Mouse (Mus musculus) MEL (cell line): ENCODE measurements around the gene Steap3. TPM values are rescaled to one million over a fixed set of nuclear protein-coding genes. Genes with fewer than 3 reads are reported as not detected.
A peak's percentile ranks its signal among the peaks of the same experiment; 100 is the strongest.

Experiments
- DNase-seq: peaks from one replicate; pipeline ENCODE4 v3.0.0; 2011; ENCODE audit warnings: low read depth, low spot score
- H3K27ac ChIP-seq: 2 replicates; pipeline ENCODE4 v1.5.1; 2012; ENCODE audit warnings: low read depth, mild to moderate bottlenecking, control low read depth, low read length, moderate library complexity; ENCODE audit not compliant: control insufficient read depth
- H3K27me3 ChIP-seq, 2 experiments: fragments of 150-350 bp in 1 of 2; sonication (generic) in 1 of 2; 2 replicates each; pipeline ENCODE4 v1.6.1; 2012; ENCODE audit warnings: low read length in 2 of 2, mild to moderate bottlenecking in 2 of 2, improper control_type of control experiment in 1 of 2, moderate library complexity in 1 of 2; ENCODE audit not compliant: insufficient read depth in 2 of 2, control insufficient read depth in 1 of 2
- H3K36me3 ChIP-seq, 2 experiments: 2 replicates each; pipeline ENCODE4 v1.6.1; 2012 to 2014; ENCODE audit warnings: low read length in 2 of 2, improper control_type of control experiment in 1 of 2, inconsistent platforms in 1 of 2, mild to moderate bottlenecking in 1 of 2; ENCODE audit not compliant: insufficient read depth in 2 of 2, control insufficient read depth in 1 of 2
- H3K4me1 ChIP-seq, 2 experiments: fragments of 150-350 bp in 1 of 2; sonication (generic) in 1 of 2; 2 replicates each; pipeline ENCODE4 v1.6.1; 2012; ENCODE audit warnings: low read length in 2 of 2, improper control_type of control experiment in 1 of 2, mild to moderate bottlenecking in 1 of 2; ENCODE audit not compliant: insufficient read depth in 2 of 2, control insufficient read depth in 1 of 2
- H3K4me3 ChIP-seq, 2 experiments: fragments of 150-350 bp in 1 of 2; sonication (generic) in 1 of 2; 2 replicates each; pipeline ENCODE4 v1.5.1; 2012; ENCODE audit warnings: low read depth in 2 of 2, low read length in 2 of 2, mild to moderate bottlenecking in 2 of 2, moderate library complexity in 2 of 2, control low read depth in 1 of 2, improper control_type of control experiment in 1 of 2; ENCODE audit not compliant: control insufficient read depth in 1 of 2, insufficient read depth in 1 of 2
- H3K79me2 ChIP-seq: 2 replicates; pipeline ENCODE4 v1.6.1; 2012; ENCODE audit warnings: mild to moderate bottlenecking, low read length, moderate library complexity; ENCODE audit not compliant: control insufficient read depth, poor library complexity, insufficient read depth
- H3K9ac ChIP-seq: 2 replicates; pipeline ENCODE4 v1.6.1; 2012; ENCODE audit warnings: low read depth, mild to moderate bottlenecking, control low read depth, low read length, moderate library complexity; ENCODE audit not compliant: control insufficient read depth, poor library complexity, severe bottlenecking
- H3K9me3 ChIP-seq: fragments of 150-350 bp; sonication (generic); replicated peaks from 2 replicates; pipeline ENCODE4 v1.6.1; 2012; ENCODE audit warnings: mild to moderate bottlenecking, low read length, improper control_type of control experiment, moderate library complexity; ENCODE audit not compliant: insufficient read depth
- CHD1 ChIP-seq: IDR thresholded peaks from 2 replicates; pipeline ENCODE4 v1.6.1; 2012; ENCODE audit warnings: low read depth, mild to moderate bottlenecking, inconsistent platforms, low read length, improper control_type of control experiment
- CHD2 ChIP-seq: IDR thresholded peaks from 2 replicates; pipeline ENCODE4 v1.6.1; 2011; ENCODE audit warnings: low read length, improper control_type of control experiment
- CTCF ChIP-seq, 3 experiments: IDR thresholded peaks in 2 of 3; conservative IDR thresholded peaks in 1 of 3; 2 replicates each; pipeline ENCODE4 v1.5.1; 2011 to 2012; ENCODE audit warnings: low read length in 3 of 3, low read depth in 2 of 3, mild to moderate bottlenecking in 2 of 3, improper control_type of control experiment in 1 of 3, inconsistent platforms in 1 of 3, mixed read lengths in 1 of 3, moderate library complexity in 1 of 3; ENCODE audit not compliant: control insufficient read depth in 1 of 3, insufficient read depth in 1 of 3, poor library complexity in 1 of 3, severe bottlenecking in 1 of 3
- E2F4 ChIP-seq: IDR thresholded peaks from 2 replicates; pipeline ENCODE4 v1.6.1; 2011; ENCODE audit warnings: low read depth, low read length, improper control_type of control experiment, borderline replicate concordance
- ELF1 ChIP-seq: IDR thresholded peaks from 2 replicates; pipeline ENCODE4 v1.6.1; 2014; ENCODE audit warnings: low read depth, mild to moderate bottlenecking, inconsistent platforms, low read length, improper control_type of control experiment, moderate library complexity
- EP300 ChIP-seq, 2 experiments: IDR thresholded peaks; 2 replicates each; pipeline ENCODE4 v1.6.1; 2011; ENCODE audit warnings: improper control_type of control experiment in 2 of 2, low read length in 2 of 2, low read depth in 1 of 2, mild to moderate bottlenecking in 1 of 2
- ETS1 ChIP-seq: IDR thresholded peaks from 2 replicates; pipeline ENCODE4 v1.6.1; 2012; ENCODE audit warnings: low read depth, mild to moderate bottlenecking, inconsistent platforms, low read length, improper control_type of control experiment, moderate library complexity
- GABPA ChIP-seq: IDR thresholded peaks from 2 replicates; pipeline ENCODE4 v1.6.1; 2012; ENCODE audit warnings: low read depth, mild to moderate bottlenecking, inconsistent platforms, low read length, improper control_type of control experiment, moderate library complexity
- GATA1 ChIP-seq: IDR thresholded peaks from 2 replicates; pipeline ENCODE4 v1.6.1; 2011; ENCODE audit warnings: low read depth, low read length, improper control_type of control experiment
- HCFC1 ChIP-seq: IDR thresholded peaks from 2 replicates; pipeline ENCODE4 v1.6.1; 2012; ENCODE audit warnings: low read depth, mild to moderate bottlenecking, inconsistent platforms, low read length, improper control_type of control experiment, moderate library complexity
- MAFK ChIP-seq: IDR thresholded peaks from 2 replicates; pipeline ENCODE4 v1.6.1; 2011; ENCODE audit warnings: low read depth, mild to moderate bottlenecking, low read length, improper control_type of control experiment, borderline replicate concordance
- MAX ChIP-seq: IDR thresholded peaks from 2 replicates; pipeline ENCODE4 v1.6.1; 2011; ENCODE audit warnings: low read length, improper control_type of control experiment
- MAZ ChIP-seq: IDR thresholded peaks from 2 replicates; pipeline ENCODE4 v1.6.1; 2012; ENCODE audit warnings: low read depth, mild to moderate bottlenecking, inconsistent platforms, low read length, improper control_type of control experiment
- MXI1 ChIP-seq: IDR thresholded peaks from 2 replicates; pipeline ENCODE4 v1.6.1; 2011; ENCODE audit warnings: mild to moderate bottlenecking, low read depth, low read length, improper control_type of control experiment
- MYB ChIP-seq: IDR thresholded peaks from 2 replicates; pipeline ENCODE4 v1.6.1; 2011; ENCODE audit warnings: mild to moderate bottlenecking, low read depth, low read length, improper control_type of control experiment
- MYC ChIP-seq: IDR thresholded peaks from 2 replicates; pipeline ENCODE4 v1.6.1; 2011; ENCODE audit warnings: low read depth, mild to moderate bottlenecking, low read length, improper control_type of control experiment, moderate library complexity
- NELFE ChIP-seq: IDR thresholded peaks from 2 replicates; pipeline ENCODE4 v1.6.1; 2011; ENCODE audit warnings: low read depth, low read length, improper control_type of control experiment
- NRF1 ChIP-seq: IDR thresholded peaks from 2 replicates; pipeline ENCODE4 v1.6.1; 2014; ENCODE audit warnings: low read depth, mild to moderate bottlenecking, inconsistent platforms, low read length, improper control_type of control experiment, moderate library complexity; ENCODE audit not compliant: poor library complexity, insufficient read depth, severe bottlenecking
- POLR2A ChIP-seq, 2 experiments: IDR thresholded peaks; 2 replicates each; pipeline ENCODE4 v1.6.1; 2011 to 2012; ENCODE audit warnings: low read length in 2 of 2, mild to moderate bottlenecking in 2 of 2, control low read depth in 1 of 2, improper control_type of control experiment in 1 of 2, low read depth in 1 of 2, moderate library complexity in 1 of 2; ENCODE audit not compliant: control insufficient read depth in 1 of 2, insufficient read depth in 1 of 2, poor library complexity in 1 of 2
- POLR2AphosphoS2 ChIP-seq: IDR thresholded peaks from 2 replicates; pipeline ENCODE4 v1.6.1; 2011; ENCODE audit warnings: low read length, improper control_type of control experiment
- POLR2AphosphoS5 ChIP-seq: IDR thresholded peaks from 2 replicates; pipeline ENCODE4 v1.6.1; 2012; ENCODE audit warnings: low read depth, borderline replicate concordance, mild to moderate bottlenecking, inconsistent platforms, low read length, moderate library complexity, mixed read lengths
- RAD21 ChIP-seq: IDR thresholded peaks from 2 replicates; pipeline ENCODE4 v1.6.1; 2011; ENCODE audit warnings: mild to moderate bottlenecking, low read depth, low read length, improper control_type of control experiment
- SIN3A ChIP-seq: IDR thresholded peaks from 2 replicates; pipeline ENCODE4 v1.6.1; 2012; ENCODE audit warnings: low read length, improper control_type of control experiment, inconsistent platforms
- SMC3 ChIP-seq: IDR thresholded peaks from 2 replicates; pipeline ENCODE4 v1.6.1; 2011; ENCODE audit warnings: low read depth, low read length, improper control_type of control experiment
- TAL1 ChIP-seq: IDR thresholded peaks from 2 replicates; pipeline ENCODE4 v1.6.1; 2012; ENCODE audit warnings: mild to moderate bottlenecking, inconsistent platforms, low read length, moderate library complexity, mixed read lengths
- TCF12 ChIP-seq: IDR thresholded peaks from 2 replicates; pipeline ENCODE4 v1.6.1; 2014; ENCODE audit warnings: low read depth, mild to moderate bottlenecking, inconsistent platforms, low read length, improper control_type of control experiment, moderate library complexity
- USF2 ChIP-seq, 2 experiments: IDR thresholded peaks; 2 replicates each; pipeline ENCODE4 v1.6.1; 2011 to 2012; ENCODE audit warnings: improper control_type of control experiment in 2 of 2, low read length in 2 of 2, borderline replicate concordance in 1 of 2, inconsistent platforms in 1 of 2, low read depth in 1 of 2, mild to moderate bottlenecking in 1 of 2; ENCODE audit not compliant: insufficient read depth in 1 of 2
- ZC3H11A ChIP-seq: IDR thresholded peaks from 2 replicates; pipeline ENCODE4 v1.6.1; 2012; ENCODE audit warnings: low read depth, mild to moderate bottlenecking, inconsistent platforms, low read length, improper control_type of control experiment
- ZKSCAN1 ChIP-seq: IDR thresholded peaks from 2 replicates; pipeline ENCODE4 v1.6.1; 2012; ENCODE audit warnings: low read depth, mild to moderate bottlenecking, inconsistent platforms, low read length, improper control_type of control experiment, moderate library complexity
- ZMIZ1 ChIP-seq: IDR thresholded peaks from 2 replicates; pipeline ENCODE4 v1.6.1; 2012; ENCODE audit warnings: low read depth, mild to moderate bottlenecking, inconsistent platforms, low read length, improper control_type of control experiment, moderate library complexity
- polyA plus RNA-seq, 2 experiments: library from polyadenylated mRNA; stranded (reverse) in 1 of 2; unstranded in 1 of 2; fragments of >175 nt in 1 of 2; fragments of >200 nt in 1 of 2; gene quantifications; 2 replicates each; pipeline versions ENCODE4 v1.2.1 to v1.2.4; 2012; ENCODE audit warnings: low replicate concordance in 2 of 2, low read depth in 1 of 2; ENCODE audit not compliant: insufficient read length in 2 of 2, insufficient read depth in 1 of 2, missing spikeins in 1 of 2
- total RNA-seq: library from RNA; depleted of rRNA; stranded (reverse); fragments of 300-350 nt; gene quantifications from 2 replicates; pipeline ENCODE4 v1.2.3, GENCODE M21; 2012

The Steap3 gene
- total and polyA plus RNA-seq, 3 experiments: 50.2 to 101 (median 98.2) TPM

DNA sequence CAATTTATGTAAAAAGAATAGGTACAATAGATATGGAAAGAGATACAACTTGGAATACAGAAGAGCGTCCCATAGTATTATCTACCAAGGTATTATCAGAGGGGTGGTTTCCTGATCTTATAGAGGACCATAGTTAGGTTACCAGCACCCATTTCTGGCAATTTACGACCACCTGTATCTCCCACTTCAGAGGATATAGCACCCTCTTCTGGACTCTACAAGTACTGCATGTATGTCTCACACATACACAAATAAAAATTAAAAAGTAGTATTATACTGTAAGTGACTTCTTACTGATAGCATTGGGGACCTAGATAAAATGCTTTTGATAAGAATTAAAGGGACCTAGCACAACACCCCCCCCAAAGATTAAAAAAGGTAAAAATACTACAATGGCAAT lies 24.4 kb upstream of the Steap3 start:
- H3K4me1 ChIP-seq: peaks cover 0 to 4% of the 10 kb centered on the region in 2 experiments; a peak in 1 of 4 replicates
- H3K9ac ChIP-seq: no peak overlapping the region
- peak; percentile 46; the same call in 1 of the 2 replicates for TF ChIP-seq ZC3H11A
- TF ChIP-seq RAD21: peak; percentile 60
- TF ChIP-seq E2F4: no peak
- TF ChIP-seq CTCF (IDR thresholded peaks at IDR 0.05 in 2 of 3, conservative IDR thresholded peaks at IDR 0.05 in 1 of 3; ENCODE audit: control insufficient read depth in 1 of 3, insufficient read depth in 1 of 3, low read depth in 2 of 3, low read length in 3 of 3, poor library complexity in 1 of 3, severe bottlenecking in 1 of 3): peak in 2 of 3 experiments; percentile 35 to 55; a peak in 3 of 6 replicates
- peak; percentile 55 for TF ChIP-seq SMC3
- peak; percentile 35 for DNase-seq
- H3K9me3 ChIP-seq: no peaks in the 10 kb centered on the region
- H3K27me3 ChIP-seq: peaks cover 0 to 2% of the 10 kb centered on the region in 2 experiments; a peak in 2 of 4 replicates
- H3K27ac ChIP-seq: no peak overlapping the region
- no peak overlapping the region for H3K4me3 ChIP-seq
- H3K36me3 ChIP-seq: no peaks in the 10 kb centered on the region
- no peaks in the 10 kb centered on the region for H3K79me2 ChIP-seq

DNA sequence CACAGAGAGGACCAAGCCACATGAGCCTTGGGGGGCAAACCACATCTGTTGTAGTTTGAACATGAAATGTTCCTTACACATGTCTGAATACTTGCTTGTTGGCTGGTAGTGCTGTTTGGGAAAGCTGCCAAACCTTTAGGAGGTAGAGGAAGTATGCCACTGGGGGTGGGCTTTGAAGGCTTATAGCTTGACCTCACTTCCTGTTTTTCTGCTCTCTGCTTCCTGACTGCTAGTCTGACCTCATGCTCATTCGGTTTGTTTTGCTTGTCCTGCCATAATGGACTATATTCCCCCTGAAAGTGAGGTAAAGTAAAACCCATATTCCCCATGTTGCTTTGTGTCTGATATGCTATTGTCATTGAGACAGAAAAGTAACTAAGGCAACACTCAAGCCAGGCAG lies 21.3 kb upstream of the Steap3 start:
- no peak overlapping the region for H3K27ac ChIP-seq
- peak overlapping the region; percentile 10; the same call in 1 of the 2 replicates for H3K9ac ChIP-seq
- peak; percentile 89 for DNase-seq
- no peaks in the 10 kb centered on the region for H3K27me3 ChIP-seq
- H3K4me3 ChIP-seq: peak overlapping the region; percentile 11 to 41
- H3K79me2 ChIP-seq: no peaks in the 10 kb centered on the region
- no peaks in the 10 kb centered on the region for H3K9me3 ChIP-seq
- H3K36me3 ChIP-seq: no peaks in the 10 kb centered on the region
- peaks cover 4 to 9% of the 10 kb centered on the region in 2 experiments; a peak in 2 of 4 replicates for H3K4me1 ChIP-seq
- peak; percentile 84 for TF ChIP-seq MYC
- no peak for TF ChIP-seq GABPA
- TF ChIP-seq ZMIZ1: no peak
- no peak for TF ChIP-seq MYB
- 0 out of 2 replicates have a peak, but pooled peaks have one; percentile 49 for TF ChIP-seq ETS1
- peak; percentile 41; the same call in 1 of the 2 replicates for TF ChIP-seq POLR2AphosphoS2
- peak in 1 of 2 experiments; percentile 47; a peak in 1 of 4 replicates for TF ChIP-seq POLR2A (IDR thresholded peaks at IDR 0.05; ENCODE audit: control insufficient read depth in 1 of 2, insufficient read depth in 1 of 2, low read depth in 1 of 2, low read length in 2 of 2, poor library complexity in 1 of 2)
- TF ChIP-seq NELFE: peak; percentile 71
- no peak for TF ChIP-seq SMC3
- no peak for TF ChIP-seq MXI1
- TF ChIP-seq E2F4: no peak
- TF ChIP-seq TCF12: no peak
- no peak for TF ChIP-seq MAZ
- TF ChIP-seq POLR2AphosphoS5: no peak
- no peak for TF ChIP-seq RAD21
- TF ChIP-seq CHD2: no peak
- TF ChIP-seq MAFK: no peak
- no peak for TF ChIP-seq NRF1
- peak; percentile 71 for TF ChIP-seq HCFC1
- no peak for TF ChIP-seq ZC3H11A
- TF ChIP-seq USF2 (IDR thresholded peaks at IDR 0.05; ENCODE audit: borderline replicate concordance in 1 of 2, insufficient read depth in 1 of 2, low read depth in 1 of 2, low read length in 2 of 2): no peak
- TF ChIP-seq TAL1: no peak
- no peak for TF ChIP-seq CHD1
- TF ChIP-seq ZKSCAN1: no peak
- TF ChIP-seq SIN3A: peak; percentile 61
- no peak for TF ChIP-seq CTCF (IDR thresholded peaks at IDR 0.05 in 2 of 3, conservative IDR thresholded peaks at IDR 0.05 in 1 of 3; ENCODE audit: control insufficient read depth in 1 of 3, insufficient read depth in 1 of 3, low read depth in 2 of 3, low read length in 3 of 3, poor library complexity in 1 of 3, severe bottlenecking in 1 of 3)
- TF ChIP-seq ELF1: peak; percentile 78; the same call in 1 of the 2 replicates
- no peak for TF ChIP-seq EP300 (IDR thresholded peaks at IDR 0.05; ENCODE audit: low read depth in 1 of 2, low read length in 2 of 2)
- TF ChIP-seq MAX: peak; percentile 44; the same call in 1 of the 2 replicates
- no peak for TF ChIP-seq GATA1
